Mouse (Mus musculus) kidney, adult 18-20 months (tissue): ENCODE measurements at regions not wholly inside any gene's neighbourhood (a gene's known extent, or its start where the extent isn't known, plus 50 kb on each side); places are given as distances from the start of the nearest gene placed in this dataset.
"Not testable (repeated sequence)": the region's sequence is repeated elsewhere in the genome, so short reads cannot be mapped to it uniquely, and the experiment has no call there.

Experiments
- DNase-seq: peaks from one replicate; pipeline ENCODE4 v3.0.0; 2021

DNA sequence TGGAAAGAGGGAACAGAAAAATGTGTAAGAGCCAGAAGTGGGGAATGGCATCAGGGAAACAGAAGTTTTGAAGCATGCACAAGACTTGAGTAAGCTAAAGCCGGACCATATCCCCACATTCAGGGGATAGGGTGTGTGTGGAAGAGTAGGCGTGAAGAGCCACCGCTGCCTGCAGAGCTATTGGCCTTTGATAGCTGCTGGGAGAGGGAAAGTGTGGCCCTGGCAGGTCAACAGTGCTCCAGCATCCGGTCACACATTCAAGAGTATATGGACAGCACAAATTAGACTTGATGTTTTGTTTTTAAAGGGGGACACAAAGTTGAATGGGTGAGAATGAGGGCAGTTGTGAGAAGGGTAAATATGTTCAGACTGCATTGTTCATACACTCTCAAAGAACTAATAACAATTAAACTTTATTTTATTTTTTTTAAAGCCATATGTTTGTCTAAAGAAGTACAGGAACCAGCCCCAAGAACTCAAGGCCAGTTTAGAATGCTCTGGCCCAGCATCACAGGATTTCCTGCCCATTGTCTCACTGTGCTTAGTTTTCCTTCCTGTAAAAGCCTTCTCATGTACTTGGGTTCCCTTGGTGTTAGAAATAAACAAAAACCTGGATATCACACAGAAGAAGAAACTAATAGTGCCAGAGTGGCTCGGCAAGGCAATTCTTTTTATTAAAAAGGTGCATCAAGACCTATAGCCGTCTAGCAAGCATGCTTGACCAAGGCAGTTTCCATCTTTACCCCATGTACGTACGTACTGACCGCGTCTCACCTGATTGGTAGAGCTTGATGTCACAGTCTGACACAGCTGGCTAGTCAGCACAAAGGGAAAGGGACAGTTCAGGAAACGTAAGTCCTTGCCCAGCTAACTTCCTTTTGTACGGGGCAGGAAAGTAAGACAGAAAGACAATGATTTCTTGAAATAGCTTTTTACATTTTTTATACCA lies 144.6 kb upstream of the Rbbp6 start:
- DNase-seq = peak; percentile 47

DNA sequence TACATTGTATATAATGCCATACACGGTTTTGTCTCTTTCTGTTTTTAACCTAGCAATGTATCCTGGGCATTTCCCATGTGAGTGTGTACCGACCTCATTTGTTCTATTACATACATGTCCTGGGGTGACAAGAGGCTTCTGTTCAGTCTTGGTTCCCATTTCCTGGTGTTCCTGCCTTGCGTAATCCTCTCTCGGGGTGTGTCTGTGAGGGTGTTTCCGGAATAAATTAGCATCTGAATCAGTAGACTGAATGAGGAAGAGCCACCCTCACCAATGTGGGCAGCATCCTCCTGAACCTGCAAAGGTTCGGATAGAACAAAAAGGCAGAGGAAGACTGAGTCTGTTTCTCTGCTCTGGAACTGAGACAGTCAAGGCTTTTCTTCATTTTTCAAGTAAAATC lies 142.1 kb upstream of the Rbbp6 start:
- DNase-seq = no peak

DNA sequence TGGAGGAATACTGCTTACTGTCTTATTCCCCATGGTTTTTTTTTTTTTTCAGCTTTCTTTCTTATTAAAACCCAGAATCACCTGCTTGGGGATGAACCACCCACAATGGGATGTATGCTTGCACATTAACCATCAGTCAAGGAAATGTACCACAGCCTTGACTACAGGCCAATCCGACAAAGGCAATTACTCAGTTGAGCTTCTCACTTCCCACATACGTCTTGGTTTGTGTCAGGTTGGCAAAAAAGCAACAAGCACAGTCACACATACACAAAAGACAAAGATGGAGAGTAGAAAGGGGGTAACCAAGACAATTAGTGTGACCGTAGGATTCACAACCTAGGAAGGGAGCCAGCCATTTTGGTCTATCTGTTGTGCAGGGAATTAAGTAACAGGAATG lies 126.4 kb upstream of the Rbbp6 start:
- no peak for DNase-seq

DNA sequence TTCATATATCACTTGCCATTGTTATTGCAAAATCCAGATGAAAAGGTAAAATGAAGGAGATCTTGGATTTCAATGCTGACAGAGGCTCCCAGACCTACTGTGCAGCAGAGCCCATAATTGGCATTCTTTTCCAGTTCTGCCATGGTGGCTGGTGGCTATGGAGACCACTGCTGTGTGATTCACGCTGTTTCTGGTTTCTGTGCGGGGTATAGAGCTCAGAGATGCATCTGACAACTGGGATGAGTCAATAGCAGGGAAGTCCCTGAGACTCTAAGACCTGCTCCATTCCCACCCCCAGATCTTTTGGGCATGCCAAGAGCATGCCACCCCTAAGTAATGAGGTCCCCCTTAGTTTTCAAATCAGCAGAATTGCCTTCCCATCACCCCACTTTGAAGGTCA lies 120.7 kb upstream of the Rbbp6 start:
- no peak for DNase-seq

DNA sequence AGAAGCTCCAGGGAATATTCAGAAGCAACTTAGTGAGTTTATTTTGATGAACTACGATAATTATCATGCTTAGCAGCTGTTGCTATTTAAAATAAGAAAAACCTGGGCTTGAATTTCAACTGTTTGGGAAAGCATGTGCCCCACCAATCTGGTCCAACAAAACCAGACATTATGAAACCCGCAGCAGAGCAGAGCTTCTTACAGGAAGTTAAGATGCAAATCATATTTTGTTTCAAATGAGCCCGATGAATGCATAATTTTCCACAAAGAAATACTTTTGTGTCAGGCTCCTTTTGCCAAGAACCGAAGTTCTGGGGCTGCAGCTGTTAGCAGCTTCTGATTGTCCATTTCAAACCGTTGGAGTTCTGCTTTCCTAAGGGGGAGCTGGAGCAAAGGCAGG lies 118.1 kb upstream of the Rbbp6 start:
- no peak for DNase-seq

DNA sequence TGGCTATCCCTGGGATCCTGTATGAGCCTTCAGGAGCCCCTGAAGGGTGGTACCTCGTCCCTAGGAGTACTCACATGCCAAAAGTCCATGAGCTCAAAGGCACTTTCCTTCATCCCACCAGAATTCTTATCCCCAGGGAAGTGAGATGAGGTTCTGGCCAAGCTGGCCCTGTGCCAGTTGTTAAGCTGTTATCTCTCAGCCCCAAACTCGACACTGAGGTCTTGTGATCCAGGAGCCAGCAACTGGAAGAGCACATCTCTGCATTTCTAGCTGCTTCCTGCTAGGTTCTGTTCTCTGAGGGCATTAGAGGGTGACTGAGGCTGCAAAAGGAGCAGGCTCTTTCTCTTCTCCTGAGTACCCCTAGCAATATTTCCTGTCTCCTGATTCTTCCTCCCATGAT lies 92.1 kb upstream of the Rbbp6 start:
- no peak for DNase-seq

DNA sequence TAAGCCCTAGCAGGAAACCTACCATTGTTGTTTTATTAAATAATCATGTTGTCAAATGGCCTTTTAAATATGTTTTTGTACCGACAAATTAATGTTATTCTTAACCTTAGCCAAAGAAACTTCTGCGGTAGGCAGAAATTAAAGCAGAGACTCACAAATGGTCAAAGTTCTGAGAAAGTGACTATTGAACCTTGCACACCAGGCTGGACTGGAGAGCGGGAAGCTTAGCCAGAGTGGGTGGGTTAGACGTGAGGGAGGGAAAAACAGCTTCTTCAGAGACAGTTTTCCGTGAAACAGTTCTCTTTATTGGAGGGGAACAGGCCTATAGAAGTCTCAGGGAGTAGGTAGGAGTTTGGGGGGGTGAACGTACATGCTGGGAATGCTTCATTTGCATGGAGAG lies 89.2 kb upstream of the Rbbp6 start:
- DNase-seq = no peak

DNA sequence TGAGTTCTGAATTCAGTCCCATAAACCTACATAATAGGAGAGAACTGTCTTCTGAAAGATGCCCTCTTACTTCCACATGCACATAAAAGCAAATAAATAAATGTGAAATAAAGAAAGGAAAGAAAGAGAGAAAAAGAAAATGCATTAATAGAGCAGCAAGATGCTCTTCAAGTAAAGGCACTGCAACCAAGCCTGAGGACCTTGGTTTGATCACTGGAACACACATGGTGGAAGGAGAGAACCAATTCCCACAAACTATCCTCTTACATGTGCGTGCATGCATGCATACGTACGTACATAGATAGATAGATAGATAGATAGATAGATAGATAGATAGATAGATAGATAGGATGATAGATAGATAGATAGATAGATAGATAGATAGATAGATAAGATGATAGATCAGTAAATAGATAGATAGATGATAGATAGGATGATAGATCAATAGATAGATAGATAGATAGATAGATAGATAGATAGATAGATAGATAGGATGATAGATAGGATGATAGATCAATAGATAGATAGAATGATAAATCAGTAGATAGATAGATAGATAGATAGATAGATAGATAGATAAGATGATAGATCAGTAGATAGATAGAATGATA lies 83.5 kb upstream of the Rbbp6 start:
- not testable (repeated sequence) for DNase-seq

DNA sequence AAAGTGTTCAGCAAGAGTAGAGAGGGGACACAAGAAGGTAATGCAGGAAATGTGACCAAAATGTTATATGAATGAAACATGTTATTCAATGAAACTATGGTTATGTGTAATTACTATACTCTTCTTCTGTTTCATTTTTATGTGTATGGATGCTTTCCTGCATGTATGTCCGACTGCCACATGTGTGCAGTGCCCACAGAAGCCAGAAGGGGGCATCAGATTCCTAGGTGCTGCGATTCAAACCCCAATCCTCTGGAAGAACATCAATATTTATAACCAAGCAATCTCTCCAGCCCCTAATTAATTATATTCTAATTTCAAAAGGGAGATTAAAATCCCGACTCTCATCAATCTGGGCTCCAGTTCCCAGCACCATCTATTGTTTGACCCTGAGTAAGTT lies 78.7 kb upstream of the Rbbp6 start:
- no peak for DNase-seq

DNA sequence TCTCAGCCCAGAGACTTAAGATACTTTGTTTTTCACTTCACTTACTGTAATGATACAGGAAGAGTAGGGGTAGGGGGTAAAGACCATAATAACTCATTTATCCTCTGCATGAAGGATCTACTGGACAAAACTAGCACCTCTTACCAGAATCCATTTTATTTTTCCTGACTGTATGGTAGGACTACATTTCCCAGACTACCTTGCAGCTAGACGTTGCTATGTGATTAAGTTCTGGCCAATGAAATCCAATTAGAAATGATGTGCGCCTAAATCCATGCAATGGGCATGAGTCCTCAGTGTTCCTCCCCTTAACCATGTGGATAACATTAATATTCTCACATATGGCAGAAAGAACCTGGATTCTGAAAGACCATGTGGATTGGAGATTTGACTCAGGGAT lies 68.3 kb upstream of the Rbbp6 start:
- DNase-seq = no peak

DNA sequence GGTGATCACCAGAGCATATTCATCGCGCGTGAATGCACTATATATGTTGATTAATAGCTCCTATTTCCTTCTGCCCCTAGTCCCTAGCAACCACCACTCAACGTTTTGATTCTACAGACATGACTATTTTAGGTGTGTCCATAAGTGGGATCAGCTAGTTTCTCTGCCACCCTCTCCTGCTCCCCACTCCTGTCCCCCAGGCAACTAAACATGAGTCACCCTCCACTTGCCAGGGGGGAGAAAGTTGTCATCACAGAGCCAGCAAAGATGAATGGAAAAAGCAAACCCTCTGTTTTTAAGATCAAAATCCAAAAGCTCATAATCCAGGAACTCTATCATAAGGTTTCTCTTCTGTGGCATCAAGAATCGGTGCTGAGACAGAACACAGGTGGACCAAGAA lies 59.4 kb upstream of the Rbbp6 start:
- DNase-seq = no peak

DNA sequence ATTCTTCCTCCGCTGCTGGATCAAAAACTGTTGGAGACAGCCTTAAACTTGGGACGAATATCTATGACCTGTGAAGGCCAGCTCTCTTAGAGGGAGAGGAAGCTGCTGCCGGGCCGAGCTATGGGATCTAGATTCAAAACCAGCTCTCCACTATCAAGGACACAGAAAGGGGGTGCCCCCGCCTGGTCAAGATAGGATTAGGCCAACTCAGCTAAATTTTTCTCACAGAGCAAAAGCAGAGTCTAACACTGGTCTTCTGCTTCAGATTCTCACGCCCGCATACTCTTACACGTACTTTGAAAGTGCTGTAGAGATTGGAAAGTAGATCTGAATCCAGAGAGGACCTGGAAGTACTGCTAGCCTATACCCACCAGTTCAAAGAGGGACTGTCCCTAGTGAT lies 56.2 kb upstream of the Rbbp6 start:
- peak; percentile 11 for DNase-seq
